Mouse (Mus musculus) neutrophil, adult 5-6 weeks (primary cell): ENCODE results near the gene Clca3a2. TPM values are rescaled to one million over a fixed set of nuclear protein-coding genes. Genes with fewer than 3 reads are reported as not detected.
"Not testable (repeated sequence)": the region's sequence is repeated elsewhere in the genome, so short reads cannot be mapped to it uniquely, and the experiment has no call there.

Experiments used
- ATAC-seq: fragments of 151-379, 151-347 bp; 2 replicates; pipeline ENCODE4 v1.8.0; 2017; ENCODE audit warnings: mild to moderate bottlenecking, moderate TSS enrichment; ENCODE audit not compliant: insufficient number of reproducible peaks, poor library complexity, low FRiP score, severe bottlenecking; ENCODE audit errors: extremely low read depth
- total RNA-seq: library from RNA; stranded (forward); fragments of 200-1000 nt; gene quantifications from 2 replicates; pipeline ENCODE4 v1.2.3, GENCODE M21; 2017

Gene Clca3a2
- total RNA-seq, 1 experiment from 2014 or later, result 0.12 TPM

DNA sequence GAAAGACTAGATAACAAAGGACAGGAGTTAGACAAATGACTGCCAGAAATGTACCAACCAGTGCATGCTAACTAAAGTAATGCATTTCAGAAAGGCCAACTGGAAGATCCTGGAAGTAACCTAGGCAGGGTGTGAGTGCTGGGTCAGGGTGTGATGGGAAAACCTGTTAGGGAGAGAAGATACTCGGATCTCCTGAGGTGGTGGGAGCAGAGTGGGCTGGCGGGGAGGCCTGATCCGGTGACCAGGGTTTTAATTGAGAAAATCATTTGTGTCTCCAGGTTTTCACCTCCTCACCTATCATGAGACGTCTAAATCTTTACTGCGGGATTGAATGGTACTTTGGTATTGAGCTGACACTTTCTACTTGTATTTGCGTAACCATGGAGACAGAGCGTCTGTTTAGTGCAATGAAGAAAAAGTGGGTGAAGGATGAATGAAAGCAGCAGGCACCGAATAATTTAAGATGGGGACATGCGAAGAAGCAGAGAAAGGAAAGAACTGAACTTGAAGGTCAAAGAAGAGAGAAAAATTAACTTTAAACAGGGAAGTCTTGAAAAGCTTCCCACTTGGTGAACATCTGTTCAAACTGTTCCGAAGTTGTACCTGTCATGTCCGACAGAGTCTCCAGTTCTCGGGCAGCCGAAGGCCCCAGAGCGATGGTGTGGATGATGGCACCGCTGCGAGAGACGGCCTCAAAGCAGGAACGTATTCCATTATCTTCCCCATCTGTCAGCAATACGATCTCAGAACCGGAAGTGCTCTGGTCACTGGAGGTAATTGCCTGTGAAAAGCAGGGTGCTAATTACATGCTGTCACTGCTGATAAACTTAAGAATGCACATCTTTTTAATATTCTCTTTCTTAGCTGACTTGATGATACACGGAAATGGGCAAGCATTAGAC is 70.0 kb downstream of the Clca3a2 start:
- ATAC-seq, result not testable (repeated sequence)

DNA sequence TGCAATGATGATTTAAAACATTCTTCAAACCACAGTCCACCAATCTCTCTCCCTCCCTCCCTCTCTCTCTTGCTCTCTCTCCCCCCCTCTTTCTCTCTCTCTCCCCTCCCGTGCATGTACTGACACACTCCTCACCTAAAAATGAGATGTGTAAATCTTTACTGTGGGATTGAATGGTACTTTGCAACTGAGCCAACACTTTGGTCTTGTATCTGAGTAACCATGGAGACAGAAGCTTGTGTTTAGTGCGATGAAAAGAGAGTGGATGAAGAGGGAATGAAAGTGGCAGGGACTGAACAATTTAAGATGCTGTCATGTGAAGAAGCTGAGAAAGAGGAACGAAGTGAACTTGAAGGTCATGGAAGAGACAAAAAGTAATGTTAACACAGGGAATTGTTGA is 71.6 kb downstream of the Clca3a2 start:
- not testable (repeated sequence) for ATAC-seq

Other genes starting within 250 kb of the Clca3a2 start
- gene Hs2st1, start 249.3 kb downstream of the Clca3a2 start, total RNA-seq, result 6.8 and 7.0 TPM in 2 replicates
- gene Selenof, start 249.2 kb downstream of the Clca3a2 start, total RNA-seq, result 182 and 196 TPM in 2 replicates
- 189 and 211 TPM in 2 replicates for gene Sh3glb1, start 99.2 kb downstream of the Clca3a2 start, total RNA-seq
- 0.47 and 0.98 TPM in 2 replicates for gene Clca3a1, start 58.5 kb downstream of the Clca3a2 start, total RNA-seq
- gene Clca3b, start 29.9 kb upstream of the Clca3a2 start, total RNA-seq, result 2.1 and 2.3 TPM in 2 replicates
- 0.25 TPM in 1 of 2 replicates, not detected in the other for gene Clca4b, start 113.0 kb upstream of the Clca3a2 start, total RNA-seq
- 0.35 TPM in 1 of 2 replicates, not detected in the other for gene Clca4a, start 155.6 kb upstream of the Clca3a2 start, total RNA-seq
- not detected in 2 replicates for gene Clca1, start 213.3 kb upstream of the Clca3a2 start, total RNA-seq